Mouse (Mus musculus): ENCODE measurements around the gene Fndc3b.

DNA sequence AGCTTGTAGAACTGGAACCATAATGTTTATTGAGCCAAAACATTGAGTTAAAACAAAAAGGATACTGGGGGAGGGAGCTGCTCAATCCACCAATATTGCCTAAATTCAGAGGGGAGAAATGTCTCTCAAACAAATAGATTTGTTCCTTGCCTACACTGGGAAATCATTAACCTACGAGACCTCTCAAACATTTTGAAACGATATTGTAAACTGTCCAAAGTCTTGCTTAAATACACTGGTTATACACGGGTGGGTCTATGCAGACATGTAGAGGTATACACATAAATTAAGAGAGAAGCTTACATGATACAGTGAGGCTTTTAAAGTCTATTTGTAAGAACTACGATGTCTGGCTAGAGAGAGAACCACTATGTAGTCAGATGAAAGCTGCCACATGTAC lies 151.8 kb downstream of the Fndc3b start:
- no peak for TF ChIP-seq CTCF (conservative IDR thresholded peaks at IDR 0.05; ENCODE audit: low read length)
- no peak for TF ChIP-seq POU5F1 (IDR thresholded peaks at IDR 0.05; ENCODE audit: borderline replicate concordance, low read length)
- no peak for TF ChIP-seq NANOG (IDR thresholded peaks at IDR 0.05; ENCODE audit: borderline replicate concordance, low read length)

Data from E14TG2a.4 (cell line).